Mouse (Mus musculus) E14TG2a.4 (cell line): ENCODE measurements at regions not wholly inside any gene's neighbourhood (a gene's known extent, or its start where the extent isn't known, plus 50 kb on each side); places are given as distances from the start of the nearest gene placed in this dataset.

Experiments used
- CTCF ChIP-seq: conservative IDR thresholded peaks from 2 replicates; pipeline ENCODE4 v1.5.1; 2014; ENCODE audit warnings: low read length
- NANOG ChIP-seq: IDR thresholded peaks from 2 replicates; pipeline ENCODE4 v1.6.1; 2014; ENCODE audit warnings: borderline replicate concordance, low read length, mixed read lengths

GRCm38 (mm10) chr10:67420761-67421160 is 114.5 kb upstream of the Egr2 start:
- TF ChIP-seq CTCF (no peak), NANOG (no peak)
